Mouse (Mus musculus) mouse trophoblast stem cell (cell line): ENCODE data around the gene Sema4b.

ENCODE experiments used
- in situ Hi-C, 2 experiments: fragments of 300-500 bp; cut with MseI, MboI; formaldehyde crosslinking; loops; 2 replicates in 1 of 2; 3 replicates in 1 of 2; pipeline ENCODE4 v1.15.1; 2025

Sema4b gene

DNA sequence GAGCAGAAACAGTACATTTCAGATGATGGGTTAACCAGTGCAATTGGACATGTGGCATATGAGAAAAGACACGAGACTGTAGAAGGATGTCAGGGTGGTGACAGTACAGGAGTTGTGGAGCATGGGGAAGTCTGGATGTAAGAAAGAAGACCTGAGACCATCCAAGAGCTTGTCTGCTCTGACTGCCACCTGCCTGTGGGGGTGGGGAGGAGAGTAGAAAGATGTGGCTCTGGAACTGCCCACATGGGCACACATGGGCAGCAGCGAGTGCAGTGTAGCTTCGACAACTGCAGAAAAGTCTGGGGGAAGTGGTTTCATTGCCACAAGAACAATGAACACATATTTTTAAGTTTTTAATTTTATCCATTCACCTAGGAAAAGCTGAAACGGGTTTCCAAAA, 10.7 kb downstream of the Sema4b start:
- in situ Hi-C loops, result no loop called here

DNA sequence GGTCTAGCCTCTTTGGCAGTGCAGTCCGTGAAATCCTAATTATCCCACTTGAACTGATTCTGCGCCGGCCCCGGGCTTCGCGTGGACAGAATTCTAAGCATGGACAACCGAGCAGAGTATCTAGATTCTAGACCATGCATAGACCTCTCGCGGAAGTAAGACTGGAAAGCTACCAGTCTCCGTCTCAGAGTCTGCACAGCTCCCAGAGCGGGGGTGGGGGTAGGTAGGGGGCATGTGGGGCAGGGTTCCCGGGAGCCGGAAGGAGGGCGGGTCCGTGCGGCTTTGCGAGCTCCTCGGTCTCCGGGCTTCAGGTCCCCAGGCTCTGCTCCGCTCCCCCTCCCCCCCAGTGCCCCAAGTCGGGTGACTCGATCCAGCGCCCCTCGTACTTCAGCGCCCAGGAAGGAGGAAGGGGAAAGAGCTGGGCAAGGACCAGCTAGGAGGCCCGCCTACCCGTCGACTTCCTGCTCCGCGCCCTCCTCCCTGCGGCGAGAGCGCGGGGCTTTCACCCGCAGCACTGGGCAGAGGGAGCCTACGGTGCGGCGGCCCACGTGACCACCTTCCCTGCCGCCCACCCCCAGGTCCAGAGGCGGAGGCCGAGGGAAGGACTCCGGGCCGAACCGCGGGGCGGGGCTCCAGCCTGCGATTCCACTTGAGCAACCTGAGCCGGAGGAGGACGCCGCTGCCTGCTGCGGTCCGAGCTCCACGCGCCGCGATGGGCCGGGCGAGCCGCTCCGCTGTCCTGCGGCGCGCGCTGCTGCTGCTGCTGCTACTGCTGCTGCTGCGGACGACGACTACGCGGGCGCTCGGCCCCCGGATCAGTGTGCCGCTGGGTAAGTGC, 11.5 kb downstream of the Sema4b start:
- in situ Hi-C loops, result no loop called here

DNA sequence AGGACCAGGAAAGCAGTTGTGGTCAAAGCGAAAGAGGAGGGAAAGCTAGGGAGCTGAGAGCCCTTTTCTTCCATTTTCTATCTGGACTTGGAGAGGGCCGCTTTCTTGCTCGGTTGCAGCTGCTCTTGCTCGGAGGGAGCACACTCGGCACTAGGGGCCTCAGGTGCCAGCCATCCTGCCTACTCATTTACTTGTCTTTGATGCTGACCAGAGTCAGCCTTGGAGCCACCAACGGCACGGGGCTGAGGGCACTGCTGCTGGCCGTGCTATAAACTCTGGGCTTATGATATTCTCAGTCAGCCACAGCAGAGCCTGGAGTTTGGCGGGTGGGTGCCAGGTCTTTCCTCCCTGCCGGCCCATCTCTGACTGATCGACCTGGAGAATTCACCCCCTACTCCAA, 12.2 kb downstream of the Sema4b start:
- in situ Hi-C loops, result no loop called here

DNA sequence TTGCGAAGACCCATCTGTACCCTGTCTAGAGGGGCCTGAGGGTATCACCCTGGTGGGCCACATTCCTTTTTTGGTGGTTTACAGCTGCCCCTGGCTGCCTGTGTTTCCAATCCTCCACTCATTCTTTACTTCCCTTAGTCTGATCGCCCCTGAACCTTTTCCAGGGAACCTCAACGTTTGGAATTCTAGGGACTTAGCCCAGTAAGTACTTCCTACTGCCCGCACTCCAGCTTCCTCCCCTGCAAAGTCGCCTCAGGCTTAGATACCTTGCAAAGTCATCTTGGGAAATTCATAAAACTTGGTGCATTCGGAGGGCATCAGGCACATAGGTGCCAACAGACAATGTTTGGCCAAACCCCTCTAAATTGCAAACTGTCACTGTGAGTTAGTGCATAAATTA, 12.6 kb downstream of the Sema4b start:
- in situ Hi-C loops, result no loop called here

DNA sequence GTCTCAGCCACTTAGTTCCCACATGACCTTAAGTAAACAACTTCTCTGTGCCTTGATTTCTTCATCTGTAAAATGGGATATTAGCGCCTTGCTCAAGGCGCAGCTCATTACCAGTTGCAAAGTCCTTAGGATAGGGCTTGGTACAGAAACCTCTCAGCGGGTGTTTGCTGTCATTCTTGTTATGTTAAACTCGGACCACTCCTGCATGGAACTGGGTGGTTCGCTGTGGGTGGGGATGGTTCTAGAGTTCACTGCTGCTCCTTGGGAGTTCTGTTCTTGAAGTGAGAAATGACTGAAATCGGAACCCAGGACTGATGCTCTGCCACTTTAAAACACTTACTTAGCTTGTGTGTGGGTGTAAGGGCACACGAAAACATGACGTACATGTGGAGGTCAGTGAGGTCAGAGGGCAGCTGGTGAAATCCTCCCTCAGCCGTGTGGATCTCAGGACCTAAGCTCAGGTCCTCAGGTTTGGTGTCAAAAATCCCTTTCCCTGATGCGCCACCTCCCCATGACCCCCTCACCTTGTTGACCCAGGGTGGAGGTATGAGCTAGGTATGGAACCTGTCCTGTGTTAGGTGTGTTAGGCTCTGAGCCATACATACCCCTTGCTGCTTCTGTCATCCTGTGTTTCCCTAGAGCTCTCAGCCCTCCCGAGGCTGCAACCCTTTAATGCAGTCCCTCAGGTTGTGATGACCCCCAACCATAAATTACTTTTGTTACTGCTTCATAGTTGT, 13.4 kb downstream of the Sema4b start:
- in situ Hi-C loops, result no loop called here

DNA sequence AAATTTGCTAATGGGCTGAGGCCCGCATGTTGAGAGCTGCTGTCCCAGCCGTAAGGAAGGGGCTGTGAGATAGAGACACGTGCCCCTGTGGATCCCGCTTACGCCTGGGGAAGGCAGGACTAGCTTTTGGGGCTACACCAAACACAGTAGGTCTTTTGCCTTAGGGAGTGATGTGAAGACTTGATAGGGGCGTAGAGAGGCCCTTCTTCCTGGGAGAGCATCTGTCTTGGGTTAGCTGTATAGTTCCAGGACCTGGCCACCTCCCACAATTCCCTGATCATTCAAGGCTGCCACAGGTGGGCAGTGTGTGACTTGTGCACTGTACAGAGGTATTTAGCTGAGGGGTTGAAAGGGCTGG, 13.9 kb downstream of the Sema4b start:
- in situ Hi-C loops, result no loop called here

DNA sequence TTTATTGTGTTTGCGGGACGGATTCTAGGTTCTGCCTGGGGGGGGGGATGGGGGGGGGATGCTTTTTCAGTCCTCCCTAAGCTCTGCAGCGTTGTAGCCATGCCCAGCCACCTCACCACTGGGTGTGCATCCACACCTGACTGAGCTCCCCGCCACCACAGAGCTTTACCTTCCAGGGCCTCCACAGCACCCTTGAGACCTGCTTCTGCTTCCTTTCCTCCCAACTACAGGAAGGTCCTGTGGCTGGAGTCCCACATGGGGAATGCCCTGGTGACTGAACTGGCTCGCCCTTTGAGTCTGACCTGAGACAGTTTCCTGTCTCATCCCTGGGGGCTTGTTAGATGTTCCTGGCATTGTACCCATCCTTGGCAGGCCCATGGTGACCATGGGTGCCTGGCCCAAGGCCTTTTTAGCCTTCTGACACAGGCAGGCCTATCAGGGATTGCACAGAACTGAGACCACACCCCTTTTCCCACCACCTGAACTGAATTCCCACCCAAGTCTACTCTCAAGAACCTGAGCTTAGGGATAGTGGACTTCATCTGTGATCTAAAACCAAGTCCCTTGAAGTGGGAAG, 14.4 kb downstream of the Sema4b start:
- in situ Hi-C loops, result no loop called here

DNA sequence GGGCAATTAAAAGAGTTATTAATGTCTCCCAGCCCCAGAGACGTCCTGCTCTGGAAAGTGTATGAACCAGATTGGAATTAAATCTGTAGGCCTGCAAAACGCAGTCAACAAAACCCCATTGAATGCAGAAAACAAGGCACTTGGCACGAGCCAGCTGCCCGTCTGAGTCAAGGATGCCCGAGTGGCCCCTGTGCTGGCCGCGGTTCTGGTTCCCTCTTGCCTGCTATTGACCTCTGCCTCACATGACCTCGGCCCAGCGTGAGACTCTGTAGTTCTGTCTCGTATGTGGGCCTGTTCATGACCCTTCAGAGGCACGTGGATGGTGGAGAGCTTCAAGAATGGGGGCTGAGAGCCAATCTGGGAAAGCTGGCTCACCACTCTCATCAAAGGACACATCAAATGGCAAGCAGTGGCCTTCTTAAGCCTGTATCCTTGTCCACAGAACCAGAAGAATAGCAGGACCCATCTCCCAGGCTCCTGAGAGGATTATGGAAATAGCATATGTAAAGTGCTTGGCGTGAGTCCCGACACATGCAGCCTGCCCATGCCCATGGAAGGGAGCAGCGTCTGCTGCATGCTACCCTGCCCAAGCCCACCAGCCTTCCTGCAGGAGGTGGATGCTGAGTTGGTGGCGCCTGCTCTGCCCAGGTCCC, 15.4 kb downstream of the Sema4b start:
- in situ Hi-C loops, result no loop called here

DNA sequence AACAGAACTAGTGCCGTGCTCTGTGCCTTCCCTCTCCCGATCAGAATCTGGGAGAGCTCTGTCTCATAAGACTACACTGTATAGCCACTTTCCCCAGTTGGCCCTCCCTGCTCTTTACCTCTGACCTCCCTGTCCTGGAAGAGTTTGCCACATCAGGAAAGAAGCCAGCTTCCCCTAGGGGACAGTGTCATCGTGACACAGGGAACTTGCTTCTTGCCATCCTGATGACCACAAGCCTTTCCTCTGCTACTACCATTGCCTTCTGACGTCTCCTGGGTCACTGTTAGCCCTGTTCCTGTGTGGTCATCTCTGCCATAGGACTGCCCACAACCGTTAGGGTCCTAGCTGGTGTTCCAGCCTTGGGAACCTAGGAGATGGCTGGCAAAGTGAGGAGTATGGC, 16.3 kb downstream of the Sema4b start:
- in situ Hi-C loops, result no loop called here

DNA sequence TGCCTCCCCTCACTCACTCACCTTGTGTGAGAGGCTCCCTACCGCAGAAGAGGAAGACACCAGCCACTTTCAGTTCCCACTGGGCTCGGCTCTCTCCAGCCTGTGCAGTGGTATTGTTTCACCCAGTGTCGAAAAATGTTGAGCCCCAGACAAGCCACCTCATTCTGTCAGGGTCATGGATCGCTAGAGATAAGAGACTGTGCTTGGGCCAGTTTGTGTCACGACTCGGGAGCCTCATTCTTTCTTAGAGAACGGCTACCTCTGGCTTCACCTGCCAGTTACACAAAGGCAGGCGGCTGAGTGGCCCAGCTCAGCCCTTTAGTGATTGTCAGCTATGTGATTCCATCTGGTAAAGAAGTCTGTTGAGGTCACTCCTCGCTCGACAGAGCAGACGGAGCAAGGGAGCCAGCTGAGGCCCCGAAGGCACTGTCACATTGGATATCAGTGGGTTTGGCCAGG, 17.0 kb downstream of the Sema4b start:
- in situ Hi-C loops, result no loop called here

DNA sequence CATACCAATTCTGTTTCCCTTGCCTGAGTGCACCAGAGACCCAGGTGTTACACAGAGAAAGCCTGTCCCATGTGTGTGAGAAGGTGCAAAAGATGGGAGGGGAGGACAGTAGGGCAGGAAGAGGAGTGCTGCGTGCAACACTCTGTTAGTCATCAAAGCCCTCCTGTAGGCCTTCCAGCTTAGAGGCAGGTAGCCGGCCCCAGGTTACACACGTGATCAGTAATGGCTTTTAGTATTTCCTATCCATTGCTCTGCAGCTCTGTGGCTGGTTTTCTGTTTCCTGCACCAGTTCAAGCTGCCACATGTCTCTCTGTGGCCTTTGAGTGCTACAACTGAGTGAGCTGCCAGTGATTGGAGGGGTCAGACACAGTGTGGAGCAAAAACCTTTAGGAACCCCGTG, 17.7 kb downstream of the Sema4b start:
- in situ Hi-C loops, result no loop called here

DNA sequence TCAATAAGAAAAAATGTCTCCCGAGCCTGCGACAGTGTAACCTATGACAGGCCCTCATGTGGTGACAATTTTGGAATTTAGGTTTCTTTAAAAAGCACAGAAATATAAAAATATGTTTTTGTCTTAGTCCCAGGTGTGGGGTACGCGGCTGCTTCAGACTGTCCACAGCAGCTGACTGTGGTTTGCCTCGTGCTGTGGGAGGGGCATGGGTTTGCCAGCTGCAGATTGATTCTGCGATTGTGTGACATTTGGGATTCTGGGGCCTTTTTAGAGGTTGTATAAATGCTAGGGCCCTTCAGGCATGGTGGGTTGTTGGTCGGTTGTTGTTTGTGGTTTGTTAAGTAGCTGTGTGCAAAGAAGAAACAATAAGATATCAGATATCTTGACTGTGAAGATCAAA, 18.3 kb downstream of the Sema4b start:
- in situ Hi-C loops, result no loop called here

DNA sequence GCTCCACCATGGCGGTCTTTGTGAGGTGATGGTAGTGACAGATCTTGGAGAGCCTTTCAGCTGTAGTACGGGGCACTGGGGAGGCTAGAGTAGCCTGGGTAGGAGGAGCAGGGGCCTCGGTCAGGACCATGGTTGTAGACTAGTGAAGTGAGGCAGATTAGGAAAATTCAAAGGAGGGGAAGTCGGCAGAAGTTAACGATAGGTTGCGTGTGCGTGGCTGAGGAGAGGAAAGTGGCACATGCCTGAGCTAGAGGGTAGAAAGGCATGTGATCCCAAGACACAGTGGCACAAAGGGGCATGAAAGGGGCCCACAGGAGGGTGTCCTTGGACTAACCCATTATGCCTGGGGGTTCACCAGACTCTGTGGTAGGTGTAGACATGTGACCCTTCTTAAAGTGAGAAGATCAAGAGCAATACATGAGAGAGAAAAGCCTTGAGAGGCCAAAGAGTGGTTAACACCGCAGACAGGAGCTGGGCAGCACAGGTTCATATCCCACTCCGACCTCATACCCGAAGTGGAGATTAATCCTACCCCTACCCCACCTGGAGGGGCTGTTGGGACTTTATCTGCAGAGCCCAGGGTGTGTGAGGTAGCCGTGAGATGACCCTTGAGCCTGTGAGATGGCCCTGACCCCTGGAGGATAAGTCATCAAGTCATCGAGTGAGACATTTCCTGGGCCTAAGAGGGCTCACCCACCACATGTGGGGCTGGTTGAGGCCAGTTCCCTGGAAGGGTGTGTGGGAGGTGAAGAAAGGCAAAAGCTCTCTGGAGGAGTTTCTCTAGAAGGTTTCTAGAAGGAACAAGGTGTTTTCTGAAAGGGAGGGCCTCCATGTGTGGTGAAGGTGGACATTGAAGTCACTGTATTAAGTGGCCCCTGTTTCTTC, 19.3 kb downstream of the Sema4b start:
- in situ Hi-C loops, result no loop called here

DNA sequence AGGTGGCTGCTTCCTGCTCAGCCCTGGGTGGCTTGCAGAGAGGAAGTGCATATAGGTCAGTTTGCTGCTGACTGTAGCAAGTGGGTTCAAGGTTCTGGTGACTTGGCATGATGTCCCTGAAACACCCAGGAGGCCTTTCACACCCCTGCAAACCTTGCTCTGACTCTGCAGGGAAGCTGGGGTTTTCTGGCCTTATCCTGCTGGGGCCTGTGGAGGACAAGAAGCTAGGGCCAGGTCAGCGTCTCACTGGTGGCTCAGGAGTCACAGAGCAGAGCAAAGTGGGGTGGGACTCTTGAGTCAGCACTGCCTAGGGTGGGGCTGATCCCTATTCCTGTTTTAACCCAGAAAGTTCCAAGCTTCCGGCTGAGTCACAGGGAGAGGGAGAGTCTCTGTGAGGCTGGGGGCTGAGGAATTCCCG, 20.7 kb downstream of the Sema4b start:
- in situ Hi-C loops, result no loop called here

DNA sequence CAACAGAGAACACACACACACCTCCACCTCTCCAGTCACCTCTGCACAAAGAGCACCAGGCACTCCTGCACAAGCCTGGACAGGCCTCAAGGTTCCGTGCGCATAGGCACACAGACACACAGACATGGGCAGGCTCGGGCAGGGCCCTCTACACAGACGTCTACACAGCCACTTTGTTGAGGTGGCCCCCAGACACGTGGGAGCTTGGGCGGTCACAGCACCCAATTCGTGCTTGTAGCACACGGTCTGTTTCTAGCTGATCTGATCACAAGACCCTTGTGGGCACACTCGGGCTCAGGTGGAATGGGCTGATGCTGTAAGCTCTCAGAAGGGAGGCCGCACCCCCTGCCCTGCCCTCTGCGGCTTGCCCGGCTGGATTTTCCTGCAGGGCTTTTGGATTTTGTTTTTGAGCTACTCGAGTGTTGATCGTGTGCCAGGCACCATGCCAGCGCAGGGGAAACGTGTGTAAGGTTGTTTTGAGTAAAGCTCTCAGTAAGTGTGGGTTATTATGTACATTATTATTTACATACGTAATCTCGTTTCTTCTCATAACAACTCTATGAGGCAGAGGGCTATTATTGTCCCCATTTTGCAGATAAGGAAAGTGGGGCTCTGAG, 21.5 kb downstream of the Sema4b start:
- in situ Hi-C loops, result no loop called here

DNA sequence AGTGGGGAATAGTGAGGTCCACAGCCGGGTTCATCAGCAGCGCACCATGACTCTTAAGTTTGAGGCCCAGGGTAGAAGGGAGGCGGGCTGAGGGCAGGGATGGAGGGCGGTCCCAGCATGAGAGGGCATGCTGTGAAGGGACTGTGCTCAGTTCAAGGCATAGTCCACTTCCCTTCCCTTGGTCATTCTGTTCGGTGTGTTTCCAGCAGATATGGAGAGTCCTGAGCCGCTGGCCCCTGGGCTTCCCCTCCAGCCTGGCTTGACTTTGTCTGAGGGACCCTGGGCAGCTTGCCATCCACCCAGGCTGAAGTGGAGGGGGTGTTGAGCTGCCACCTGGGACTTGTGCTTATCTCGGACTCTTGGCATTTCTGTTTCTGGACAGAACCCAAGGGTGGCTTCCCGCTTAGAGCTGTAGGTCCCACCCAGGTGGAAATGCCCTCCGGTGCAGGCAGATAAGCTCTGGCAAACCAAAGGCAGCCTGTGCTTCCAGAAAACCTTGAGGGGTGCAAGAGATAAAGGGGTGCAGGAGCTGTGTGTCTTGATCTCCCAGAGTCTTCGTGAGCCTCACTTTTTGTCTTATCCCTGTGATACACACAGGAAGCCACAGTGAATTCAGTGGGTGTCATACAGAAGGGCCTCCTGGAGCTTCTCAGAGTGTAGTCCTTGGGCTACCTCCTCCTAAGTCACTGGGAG, 22.2 kb downstream of the Sema4b start:
- in situ Hi-C loops, result no loop called here

DNA sequence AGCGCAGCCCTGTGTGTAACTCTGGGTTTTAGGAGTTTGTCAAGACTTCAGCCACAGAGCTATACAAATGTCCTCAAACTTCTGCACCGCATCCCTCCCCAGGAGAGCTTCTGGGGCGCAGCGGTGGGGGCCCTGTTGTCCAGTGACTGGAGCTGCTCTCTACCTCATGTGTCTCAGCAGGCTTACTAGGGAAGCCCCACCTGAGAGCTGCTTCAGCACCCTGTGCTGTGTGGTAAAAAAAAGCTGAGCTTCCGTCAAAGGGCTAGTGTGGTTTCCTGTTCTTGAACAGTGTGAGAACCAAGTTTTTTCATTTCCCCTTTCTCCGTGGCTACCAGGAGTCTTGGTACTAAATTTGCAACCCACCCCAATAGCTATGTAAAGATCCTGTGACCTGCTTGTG, 23.0 kb downstream of the Sema4b start:
- in situ Hi-C loops, result loop anchor here in 1 of 2 experiments (5.0 kb wide), 1 partner anchor 47 kb away; no protein-coding TSS in a partner anchor

DNA sequence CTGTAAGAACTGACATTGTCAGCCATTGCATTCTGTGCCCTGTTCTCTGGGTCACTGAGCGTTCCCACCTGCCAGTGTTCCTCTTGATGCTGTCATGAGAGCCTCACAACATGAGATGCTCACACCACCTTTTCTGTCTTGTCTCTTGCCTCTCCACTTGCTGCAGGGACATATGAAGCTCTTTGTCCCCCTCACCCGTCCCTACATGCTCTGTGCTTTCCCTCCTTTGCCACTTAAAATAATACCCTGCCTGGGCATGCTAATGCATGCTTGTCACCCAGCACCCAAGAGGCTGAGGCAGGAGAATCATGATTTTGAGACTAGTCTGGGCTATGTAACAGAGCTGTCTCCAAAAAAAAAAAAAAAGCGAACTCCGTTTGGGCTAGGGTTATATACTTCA, 24.3 kb downstream of the Sema4b start:
- in situ Hi-C loops, result loop anchor here in 1 of 2 experiments (5.0 kb wide), 1 partner anchor 49 kb away; no protein-coding TSS in a partner anchor

DNA sequence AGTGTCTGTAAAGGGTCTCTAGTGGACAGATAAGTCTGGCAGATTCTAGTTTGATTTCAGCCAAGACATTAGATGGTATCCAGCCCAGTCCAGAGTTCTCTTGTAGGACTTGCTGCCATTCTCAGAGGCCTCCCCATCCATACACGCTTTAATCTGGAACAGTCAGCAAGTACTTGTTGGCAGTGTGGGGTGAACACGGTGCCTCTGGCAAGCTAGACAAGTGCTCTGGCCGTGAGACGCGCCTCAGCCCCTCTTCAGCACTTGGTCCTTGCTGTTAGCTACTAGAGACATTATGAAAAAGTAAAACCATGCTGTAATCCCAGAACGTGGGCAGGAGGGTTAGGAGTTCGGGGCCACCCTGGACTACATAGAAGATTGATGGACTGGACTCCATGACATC, 27.0 kb downstream of the Sema4b start:
- in situ Hi-C loops, result loop anchor here in 1 of 2 experiments (5.0 kb wide), 1 partner anchor 51 kb away; no protein-coding TSS in a partner anchor

DNA sequence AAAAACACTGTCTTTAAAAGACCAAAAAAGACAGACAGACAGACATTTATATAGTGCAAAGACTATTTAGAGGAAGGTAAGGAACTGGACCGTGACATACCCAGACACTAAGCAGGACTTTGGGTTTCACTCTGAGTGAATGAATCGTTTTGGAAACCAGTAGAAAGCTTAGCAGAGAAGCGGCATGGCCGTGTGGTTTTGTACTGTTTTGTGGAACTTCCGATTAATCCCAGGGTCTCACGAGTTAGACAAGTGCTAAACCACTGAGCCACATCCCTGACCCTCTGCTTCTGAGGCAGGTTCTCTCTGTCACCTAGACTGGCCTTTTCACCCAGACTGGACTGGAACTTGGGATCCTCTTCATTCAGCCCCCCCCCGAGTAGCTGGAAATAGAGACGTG, 27.8 kb downstream of the Sema4b start:
- in situ Hi-C loops, result loop anchor here in 1 of 2 experiments (5.0 kb wide), 1 partner anchor 52 kb away; no protein-coding TSS in a partner anchor
